Mouse (Mus musculus): ENCODE measurements around the gene Arrdc3.

The Arrdc3 gene

DNA sequence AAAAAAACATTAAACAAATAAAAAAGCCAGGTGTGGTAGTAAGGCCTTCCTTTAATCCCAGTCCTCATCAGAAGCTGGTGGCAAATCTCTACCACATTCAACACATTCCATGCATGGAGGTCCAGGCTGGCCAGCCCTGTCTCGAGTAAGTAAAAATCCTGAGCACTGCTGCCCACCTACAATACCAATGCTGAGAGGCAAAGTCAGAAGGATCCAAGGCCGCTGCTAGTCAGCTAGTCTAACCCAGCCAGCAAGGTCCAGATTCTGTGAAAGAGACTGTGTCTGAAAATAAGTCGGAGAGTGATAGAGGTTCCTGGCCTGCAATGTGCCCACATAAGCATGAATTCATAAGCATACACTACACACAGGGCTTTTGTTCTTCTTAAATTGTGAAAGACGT lies 14.9 kb downstream of the Arrdc3 start:
- TF ChIP-seq GATA4 (IDR thresholded peaks at IDR 0.05; ENCODE audit: insufficient replicate concordance, low read length) = no peak

DNA sequence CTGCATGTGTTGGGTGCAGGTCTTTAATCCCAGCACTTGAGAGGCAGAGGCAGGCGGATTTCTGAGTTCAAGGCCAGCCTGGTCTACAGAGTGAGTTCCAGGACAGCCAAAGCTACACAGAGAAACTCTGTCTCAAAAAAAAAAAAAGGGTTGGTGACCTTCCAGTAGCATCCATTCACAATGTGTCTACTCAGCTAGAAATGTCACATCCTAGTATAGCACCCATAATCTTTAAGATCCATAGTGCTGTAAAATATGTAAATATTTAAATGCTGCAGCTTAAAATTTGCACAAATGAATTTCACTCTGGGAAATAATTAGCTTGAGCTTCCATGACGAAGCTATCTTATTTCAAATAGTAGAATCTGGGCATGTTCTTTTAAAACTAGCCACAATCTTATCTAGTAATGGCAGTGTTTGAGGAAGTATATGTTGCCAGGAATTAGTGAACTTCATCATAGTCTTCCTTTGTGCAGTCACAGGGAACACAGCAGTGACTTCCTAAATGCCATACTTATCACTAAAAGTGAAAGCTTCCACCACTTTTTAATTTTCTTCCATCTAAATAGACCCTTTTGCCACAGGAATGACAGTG lies 16.3 kb downstream of the Arrdc3 start:
- TF ChIP-seq GATA4 (IDR thresholded peaks at IDR 0.05; ENCODE audit: insufficient replicate concordance, low read length) = no peak

DNA sequence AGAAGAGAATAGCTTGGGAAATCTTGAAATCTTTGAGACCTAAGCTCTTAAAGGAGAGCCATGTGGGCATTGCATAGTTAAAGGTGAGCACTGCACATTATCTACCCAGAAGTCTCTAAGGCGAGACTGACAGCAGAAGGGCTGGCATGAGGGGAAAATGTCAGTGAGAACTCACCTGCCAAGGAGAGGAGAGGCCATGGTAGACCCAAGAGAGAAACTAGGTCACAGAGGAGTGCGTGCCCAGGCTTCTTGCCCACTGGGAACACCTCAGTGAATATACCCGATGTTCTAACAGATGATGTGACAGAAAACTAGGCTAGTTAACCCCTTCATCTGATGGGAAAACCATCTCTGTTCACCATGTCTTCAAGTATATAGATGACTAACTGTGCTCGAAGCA lies 18.2 kb downstream of the Arrdc3 start:
- TF ChIP-seq GATA4 (IDR thresholded peaks at IDR 0.05; ENCODE audit: insufficient replicate concordance, low read length) = no peak

DNA sequence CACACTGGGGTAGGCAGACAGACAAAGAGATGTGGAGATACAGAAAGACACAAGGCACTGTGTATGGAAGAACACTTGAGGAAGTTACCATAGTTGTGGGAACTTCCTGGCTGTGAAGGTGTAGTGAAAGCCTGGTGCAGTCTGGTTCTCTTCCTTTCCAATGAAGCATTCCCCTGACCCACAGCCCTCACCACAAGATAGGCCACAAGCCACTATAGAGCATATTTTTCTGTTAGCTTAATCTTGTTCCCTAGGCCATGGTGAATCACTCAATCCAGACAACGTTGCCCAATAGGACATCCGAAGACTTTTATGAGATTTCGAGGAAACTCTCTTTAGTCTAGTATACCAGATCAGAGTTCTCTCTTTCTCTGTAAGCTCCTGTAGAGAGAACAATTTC lies 19.6 kb downstream of the Arrdc3 start:
- TF ChIP-seq GATA4 (IDR thresholded peaks at IDR 0.05; ENCODE audit: insufficient replicate concordance, low read length) = no peak

DNA sequence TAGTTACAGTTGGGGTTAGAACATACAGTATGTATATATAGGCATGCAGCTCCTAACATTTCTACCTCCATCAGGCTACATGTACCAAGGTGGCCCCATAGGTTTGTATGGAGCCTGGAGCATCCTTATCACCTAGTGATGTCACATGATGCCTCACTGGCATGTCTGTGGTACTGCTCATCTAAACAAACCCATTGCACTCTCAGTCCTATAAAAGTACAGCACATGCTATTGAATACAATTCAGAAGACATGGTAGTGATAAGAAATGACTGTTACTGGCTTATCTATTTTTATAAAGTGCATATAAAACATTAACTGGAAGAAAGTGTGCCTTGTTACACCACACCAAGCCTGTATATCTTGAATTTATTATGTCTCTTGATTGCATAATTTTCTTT lies 30.2 kb downstream of the Arrdc3 start:
- TF ChIP-seq GATA4 (IDR thresholded peaks at IDR 0.05; ENCODE audit: insufficient replicate concordance, low read length) = no peak

DNA sequence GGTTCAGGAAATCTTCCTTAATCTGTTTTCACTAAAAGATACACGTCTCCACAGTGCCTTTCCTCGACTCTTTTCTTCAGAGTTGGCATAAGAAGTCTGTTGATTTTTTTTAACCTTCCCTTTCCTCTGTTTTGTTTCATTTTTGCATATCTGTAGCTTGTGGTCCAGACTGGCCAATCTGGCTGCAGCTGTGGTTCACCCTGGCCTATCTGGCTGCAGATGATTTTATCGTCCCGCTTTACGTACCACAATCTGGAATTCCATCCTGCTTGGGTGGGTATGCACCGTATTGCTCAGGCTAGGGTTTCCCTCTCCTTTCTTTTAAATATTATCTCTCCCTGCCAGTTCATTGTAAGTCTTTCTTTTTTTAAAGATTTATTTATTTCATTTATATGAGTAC lies 37.8 kb downstream of the Arrdc3 start:
- TF ChIP-seq GATA4 (IDR thresholded peaks at IDR 0.05; ENCODE audit: insufficient replicate concordance, low read length) = no peak

DNA sequence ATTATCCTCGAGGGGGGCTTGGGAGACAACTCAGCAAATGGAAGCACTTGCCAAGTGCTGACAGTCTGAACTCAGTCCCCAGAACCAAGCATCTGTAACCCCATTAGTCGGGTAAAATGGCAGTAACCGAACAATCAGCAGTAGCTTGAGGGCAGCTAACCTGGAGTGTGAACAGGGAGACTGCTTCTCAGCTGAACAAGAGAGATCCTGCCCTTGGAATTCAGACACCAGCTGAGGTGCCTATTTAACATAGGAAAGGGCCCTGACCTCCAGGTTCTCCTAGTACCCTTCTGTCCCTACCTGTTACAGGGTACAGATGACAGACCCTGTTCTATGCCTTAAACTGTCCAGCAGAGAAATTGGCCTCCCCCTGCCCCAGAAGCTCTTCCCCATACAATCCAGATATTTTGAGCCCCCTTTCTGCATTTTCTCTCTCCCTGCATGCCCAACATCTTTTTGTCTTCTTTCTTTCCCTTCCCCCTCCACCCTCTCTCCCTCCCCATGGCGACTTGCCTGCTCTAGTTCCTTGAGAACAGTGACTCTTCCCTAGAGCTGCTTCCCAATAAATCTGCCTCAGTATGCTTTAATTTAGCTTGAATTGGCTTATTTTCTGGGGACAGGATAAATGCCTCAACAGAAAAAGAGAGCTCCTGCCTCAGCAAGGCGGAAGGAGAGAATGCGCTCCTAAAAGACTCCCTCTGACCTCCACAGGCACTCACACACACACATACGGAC lies 38.6 kb downstream of the Arrdc3 start:
- TF ChIP-seq GATA4 (IDR thresholded peaks at IDR 0.05; ENCODE audit: insufficient replicate concordance, low read length) = no peak

DNA sequence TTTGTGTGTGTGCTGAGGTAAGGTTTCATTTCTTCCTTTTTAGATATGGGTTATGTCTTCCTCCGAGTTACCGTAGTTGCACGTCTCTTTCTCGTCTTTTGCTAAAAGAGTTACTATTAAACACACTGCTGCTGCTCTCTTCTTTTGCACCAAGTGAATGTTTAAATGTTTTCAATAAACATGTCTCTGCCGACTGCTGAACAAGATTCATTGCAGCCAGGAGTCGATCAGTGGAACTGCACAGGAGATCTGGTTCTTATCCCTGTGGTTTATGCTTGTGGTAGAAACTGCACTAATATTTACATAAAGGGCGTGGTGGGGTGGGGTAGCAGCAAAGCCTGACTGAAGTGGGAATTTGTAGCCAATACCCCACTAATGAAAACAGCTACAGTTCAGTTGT lies 45.0 kb downstream of the Arrdc3 start:
- TF ChIP-seq GATA4 (IDR thresholded peaks at IDR 0.05; ENCODE audit: insufficient replicate concordance, low read length) = no peak

DNA sequence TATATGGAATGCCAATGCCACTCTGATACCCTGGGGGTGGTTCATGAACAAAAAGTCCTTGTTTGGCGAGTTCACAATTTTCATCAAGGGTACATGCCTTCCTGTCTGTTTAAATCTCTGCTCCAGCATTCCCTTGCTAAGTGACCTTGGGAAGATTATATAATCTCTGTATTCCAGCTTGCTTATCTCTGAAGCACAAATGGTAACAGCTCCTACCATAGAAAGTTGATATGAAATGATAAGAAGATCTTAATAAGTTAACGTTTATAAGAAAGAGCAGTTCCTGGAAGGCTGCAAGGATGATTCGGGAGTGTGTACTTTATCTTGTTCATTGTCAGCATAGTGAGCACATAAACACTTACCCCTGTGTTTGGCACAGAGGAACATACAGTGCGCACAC lies 46.8 kb downstream of the Arrdc3 start:
- TF ChIP-seq GATA4 (IDR thresholded peaks at IDR 0.05; ENCODE audit: insufficient replicate concordance, low read length) = no peak

DNA sequence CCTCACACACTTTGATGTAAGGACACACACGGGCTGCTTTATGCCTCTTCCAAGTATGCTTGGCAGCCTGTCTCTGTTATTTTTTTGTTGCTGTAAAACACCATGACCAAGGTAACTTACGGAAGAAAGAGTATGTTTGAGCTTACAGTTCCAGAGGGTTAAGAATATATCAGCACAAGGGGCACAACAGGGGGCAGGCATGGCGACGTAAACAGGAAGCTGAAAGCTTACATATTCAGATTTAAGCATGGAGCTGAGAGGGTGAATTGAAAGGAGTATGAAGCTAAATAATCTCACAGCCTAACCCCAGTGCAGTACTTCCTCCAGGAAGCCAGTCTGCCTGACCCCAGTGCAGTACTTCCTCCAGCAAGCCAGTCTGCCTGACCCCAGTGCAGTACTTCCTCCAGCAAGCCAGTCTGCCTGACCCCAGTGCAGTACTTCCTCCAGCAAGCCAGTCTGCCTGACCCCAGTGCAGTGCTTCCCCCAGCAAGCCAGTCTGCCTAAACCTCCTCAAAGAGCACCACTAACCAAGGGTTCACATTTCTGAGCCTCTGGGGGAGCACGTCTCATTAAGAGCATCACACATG lies 49.7 kb downstream of the Arrdc3 start:
- TF ChIP-seq GATA4 (IDR thresholded peaks at IDR 0.05; ENCODE audit: insufficient replicate concordance, low read length) = no peak

DNA sequence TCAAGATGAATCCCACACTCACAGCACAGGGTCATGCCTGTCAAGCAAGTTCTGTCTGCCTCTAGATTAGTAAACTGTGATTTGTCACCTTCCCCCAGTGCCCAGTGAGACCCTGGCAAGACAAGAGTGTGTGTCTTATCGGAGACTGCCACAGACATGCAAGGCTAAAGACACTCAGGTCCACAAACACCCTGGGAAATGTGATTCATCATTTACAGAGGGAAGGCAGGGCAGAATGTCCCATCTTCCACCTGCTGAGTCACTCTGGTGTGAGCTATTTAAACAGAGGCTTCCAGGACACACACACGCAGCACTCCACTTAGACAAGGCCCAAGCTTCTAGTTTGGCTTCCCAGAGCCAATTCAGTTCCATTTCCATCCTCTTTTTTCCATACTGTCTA lies 53.2 kb downstream of the Arrdc3 start:
- no peak for TF ChIP-seq GATA4 (IDR thresholded peaks at IDR 0.05; ENCODE audit: insufficient replicate concordance, low read length)

DNA sequence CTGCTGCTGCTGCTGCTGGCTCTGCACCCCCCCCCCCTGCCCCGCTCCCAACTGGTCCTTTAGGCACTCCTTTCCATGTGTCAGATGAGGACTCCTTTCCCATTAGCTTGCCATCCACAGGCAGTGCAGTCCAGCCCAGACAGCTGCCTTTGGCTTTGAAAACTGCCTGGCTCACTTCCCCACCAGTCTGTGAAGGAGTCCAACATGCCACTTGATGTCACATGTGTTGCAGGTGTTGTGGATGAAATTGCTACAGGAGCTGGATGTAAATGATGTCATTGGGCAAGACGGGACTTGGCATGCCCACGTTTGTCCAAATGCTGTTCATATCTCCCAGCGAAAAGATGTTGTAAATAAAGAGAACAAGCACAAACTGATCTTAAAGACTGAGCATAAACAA lies 56.0 kb downstream of the Arrdc3 start:
- TF ChIP-seq GATA4 (IDR thresholded peaks at IDR 0.05; ENCODE audit: insufficient replicate concordance, low read length) = no peak

DNA sequence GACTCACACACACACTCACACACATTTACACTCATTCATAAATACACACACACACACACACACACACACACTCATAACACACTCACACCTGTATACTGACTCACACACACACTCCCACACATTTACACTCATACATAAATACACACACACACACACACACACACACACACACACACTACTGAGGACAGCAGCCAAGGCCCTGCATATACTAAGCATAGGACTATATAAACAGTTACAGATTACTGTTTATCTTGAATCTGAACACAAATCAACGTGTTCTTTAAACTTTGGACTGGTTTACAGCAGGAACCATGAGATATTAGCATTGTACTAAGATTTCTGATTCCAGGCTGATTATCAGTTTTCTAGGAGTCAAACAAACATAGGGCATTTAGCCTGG lies 56.7 kb downstream of the Arrdc3 start:
- TF ChIP-seq GATA4 (IDR thresholded peaks at IDR 0.05; ENCODE audit: insufficient replicate concordance, low read length) = 0 out of 2 replicates have a peak, but pooled peaks have one; percentile 6

DNA sequence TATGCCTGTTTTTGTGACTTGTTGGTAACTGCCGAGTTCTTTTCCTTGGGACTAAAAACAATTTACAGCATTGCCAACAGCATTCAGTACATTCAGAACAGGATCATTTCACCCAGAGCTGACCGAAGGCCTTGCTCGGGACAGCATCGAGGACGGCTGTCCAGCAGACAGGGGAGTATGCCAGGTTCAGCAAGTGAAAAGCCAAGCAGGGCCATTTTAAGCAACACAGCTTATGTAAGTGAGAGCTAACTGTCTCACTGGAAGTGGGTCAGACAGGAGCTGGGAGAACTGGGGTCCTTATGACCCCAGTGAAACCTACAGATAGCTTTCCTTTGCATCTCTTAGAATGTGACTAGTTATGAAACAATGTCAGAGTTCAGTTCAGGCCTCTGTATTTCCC lies 57.2 kb downstream of the Arrdc3 start:
- TF ChIP-seq GATA4 (IDR thresholded peaks at IDR 0.05; ENCODE audit: insufficient replicate concordance, low read length) = no peak

DNA sequence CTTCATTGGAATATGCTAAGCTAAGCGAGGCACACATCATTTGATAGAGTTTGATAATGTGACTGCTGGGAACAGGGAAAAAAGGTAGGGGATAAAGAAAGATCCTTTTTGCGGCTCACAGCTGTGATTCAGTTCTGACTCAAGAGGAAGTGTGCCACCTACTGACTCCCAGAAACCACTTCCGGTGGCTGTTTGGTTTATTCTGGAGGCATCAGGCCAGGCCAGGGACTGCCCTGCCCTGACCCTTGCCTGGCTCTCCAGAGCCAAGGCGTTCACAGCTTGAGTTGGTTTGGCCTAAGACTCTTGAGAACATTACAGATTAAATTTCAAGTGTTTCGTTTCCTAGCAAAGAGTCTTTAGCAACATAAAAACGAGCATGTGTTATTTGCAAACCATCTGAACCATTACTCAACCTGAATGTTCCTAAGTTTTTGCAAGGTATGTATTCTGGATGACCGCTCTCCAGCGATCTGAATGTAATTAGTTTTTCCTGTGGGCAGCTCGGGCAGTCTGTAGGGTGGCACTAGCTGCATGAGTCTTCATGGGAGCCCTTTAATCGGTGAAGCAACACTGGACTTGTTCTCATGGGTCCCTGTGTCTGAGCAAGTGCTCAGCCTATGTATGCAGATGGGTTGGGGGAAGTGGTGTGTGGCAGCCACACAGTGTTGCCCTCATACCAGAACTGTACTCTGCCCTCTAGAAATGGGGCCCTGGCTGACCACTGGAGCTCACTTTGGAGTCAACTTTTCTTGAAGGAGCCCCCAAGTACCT lies 57.9 kb downstream of the Arrdc3 start:
- no peak for TF ChIP-seq GATA4 (IDR thresholded peaks at IDR 0.05; ENCODE audit: insufficient replicate concordance, low read length)

DNA sequence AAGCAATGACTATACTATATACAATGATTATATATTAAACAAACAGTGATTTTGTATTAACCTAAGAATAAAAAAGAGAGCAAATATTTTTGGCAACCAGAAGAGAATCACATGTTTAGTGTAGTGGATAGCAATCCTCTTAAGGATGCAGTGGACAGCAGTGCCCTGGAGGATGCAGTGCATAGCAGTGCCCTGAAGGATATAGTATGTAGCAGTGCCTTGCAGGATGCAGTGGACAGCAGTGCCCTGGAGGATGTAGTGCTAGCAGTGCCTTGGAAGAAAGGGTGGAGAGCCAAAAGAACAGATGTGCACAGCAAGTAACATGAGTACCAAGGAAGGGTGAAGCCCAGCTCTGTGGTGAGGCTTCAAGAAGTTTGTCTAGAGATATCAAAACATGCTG lies 61.3 kb downstream of the Arrdc3 start:
- no peak for TF ChIP-seq GATA4 (IDR thresholded peaks at IDR 0.05; ENCODE audit: insufficient replicate concordance, low read length)
